Mouse (Mus musculus) left cerebral cortex, postnatal 10 days (tissue): ENCODE results near the gene Cyp3a25. TPM values are rescaled to one million over a fixed set of nuclear protein-coding genes. Genes with fewer than 3 reads are reported as not detected.
"Not testable (repeated sequence)": the region's sequence is repeated elsewhere in the genome, so short reads cannot be mapped to it uniquely, and the experiment has no call there.

ENCODE experiments used
- DNase-seq, 2 experiments: peaks; one replicate each; pipeline ENCODE4 v3.0.0; 2021 to 2022; ENCODE audit warnings: low spot score in 2 of 2, mixed read lengths in 1 of 2; ENCODE audit errors: extremely low spot score in 1 of 2
- intact Hi-C: fragments of 180-260 bp; cut with DNase I; formaldehyde crosslinking; loops from one replicate; pipeline ENCODE4 v1.15.1; 2025
- total RNA-seq, 2 experiments: library from RNA; stranded (reverse); gene quantifications; 2 replicates each; pipeline ENCODE4 v1.2.3; 2021

Gene Cyp3a25
- total RNA-seq: not detected

DNA sequence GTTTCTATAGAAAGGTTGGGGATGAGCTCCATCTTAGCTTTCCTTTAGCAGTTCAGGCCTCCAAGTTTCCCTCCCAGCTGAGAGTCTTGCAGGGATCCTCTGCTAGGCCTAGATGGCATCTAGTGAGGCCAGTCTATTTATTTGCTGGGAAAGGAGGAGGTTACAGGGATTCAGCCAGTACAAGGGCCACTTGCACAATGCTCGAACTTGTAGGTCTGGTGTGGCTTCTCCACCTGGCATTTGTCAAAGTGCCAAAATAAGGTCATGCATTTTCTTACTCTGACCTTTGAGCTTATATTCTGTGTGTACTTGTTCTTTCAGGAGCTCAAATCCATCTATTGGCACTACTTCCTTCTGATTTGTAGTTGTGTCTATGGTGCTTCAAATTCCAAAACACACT, at the start of gene Cyp3a25:
Gene Cyp3a25, minus strand, starts transcription at position 110 of the 400 bp plus-strand sequence.
- DNase-seq, intact Hi-C loops: not testable (repeated sequence)

DNA sequence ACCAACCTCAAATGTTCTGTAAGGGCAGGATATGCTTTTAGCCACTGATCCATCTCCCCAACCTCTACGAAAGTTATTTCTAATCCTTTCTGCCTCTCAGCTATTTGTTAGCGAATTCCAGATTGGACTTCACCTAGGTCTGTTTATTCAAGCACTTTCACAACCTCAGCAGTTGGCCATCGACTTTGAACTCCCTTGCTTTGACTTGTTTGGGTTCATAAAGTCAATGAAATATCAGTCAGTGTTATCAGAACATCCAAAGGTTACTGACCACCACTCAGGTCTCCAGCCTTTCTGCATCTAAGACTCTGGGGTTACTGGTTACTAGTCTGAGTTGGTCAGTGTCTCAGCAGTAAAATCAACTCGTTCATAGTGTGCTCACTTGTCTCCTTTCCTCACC, 11.7 kb upstream of the Cyp3a25 start:
- intact Hi-C loops: no loop called here
- no peak for DNase-seq

DNA sequence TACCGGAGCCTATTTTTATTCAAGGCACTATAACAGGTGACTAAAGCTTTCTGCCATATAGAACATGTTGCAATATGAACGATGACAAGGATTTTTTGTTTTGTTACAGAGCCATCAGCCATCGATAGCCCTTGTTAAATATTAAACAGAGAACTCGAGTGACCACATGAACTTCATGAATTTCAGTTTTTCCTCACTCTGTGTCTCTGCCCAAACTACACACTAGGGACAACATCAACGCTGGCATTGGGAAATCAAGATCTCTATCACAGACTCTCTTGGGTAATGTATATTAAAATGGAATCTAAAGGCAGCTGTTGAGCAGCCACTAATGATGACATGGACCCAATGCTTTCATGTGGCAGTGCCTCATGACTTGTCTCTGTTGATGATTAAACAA, 8.9 kb upstream of the Cyp3a25 start:
- no peak for DNase-seq
- intact Hi-C loops: no loop called here

DNA sequence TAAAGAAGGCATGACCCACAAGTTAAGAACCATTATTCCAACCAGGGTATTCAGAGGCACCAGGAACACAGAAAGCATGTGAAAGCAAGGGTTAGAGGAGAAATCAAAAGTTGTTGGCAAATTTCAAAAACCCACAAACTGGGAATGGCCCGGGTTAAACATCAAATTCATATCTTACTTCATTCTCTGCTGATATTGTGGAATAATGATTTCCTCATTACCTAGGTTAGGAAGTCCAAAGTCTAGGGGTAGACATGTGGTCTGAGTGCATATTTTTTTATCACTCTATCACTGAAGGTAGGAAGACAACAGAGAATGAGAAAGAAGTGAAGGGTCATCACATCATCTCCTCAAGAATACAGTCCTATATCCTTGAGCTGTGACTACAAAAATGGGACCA, 1.8 kb upstream of the Cyp3a25 start:
- intact Hi-C loops: no loop called here

DNA sequence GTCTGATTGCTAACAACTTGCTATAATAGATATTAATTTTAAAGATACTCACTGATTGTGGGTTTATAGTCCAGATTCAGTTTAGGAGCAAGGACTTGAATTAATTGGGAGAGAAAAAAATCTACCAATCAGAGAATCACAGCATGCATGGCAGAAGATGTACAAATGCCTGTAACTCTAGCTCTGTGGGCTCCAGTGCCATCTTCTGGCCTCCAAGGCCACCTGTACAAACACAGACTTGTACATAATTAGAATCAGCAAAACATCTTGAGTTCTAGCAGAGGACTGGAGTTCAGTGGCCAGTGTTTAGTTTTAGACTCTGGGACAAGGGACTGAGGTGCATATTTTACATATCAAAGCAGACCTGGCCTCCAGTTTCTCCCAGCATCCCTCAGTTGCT, 42.3 kb downstream of the Cyp3a25 start:
- intact Hi-C loops: no loop called here
- no peak for DNase-seq

More for the DNA sequence above, 1.8 kb upstream of the Cyp3a25 start:
- no peak for DNase-seq

Other genes with a start within 250 kb of the Cyp3a25 start
- gene Cyp3a44, start 203.7 kb downstream of the Cyp3a25 start, total RNA-seq: not detected
- gene Cyp3a11, start 129.7 kb downstream of the Cyp3a25 start, total RNA-seq: not detected
- not detected for gene Cyp3a59, start 69.6 kb upstream of the Cyp3a25 start, total RNA-seq
- not detected for gene Gm5565, start 150.9 kb upstream of the Cyp3a25 start, total RNA-seq
- gene Gm6309, start 161.1 kb upstream of the Cyp3a25 start, total RNA-seq: not detected
- gene 1700001J03Rik, start 175.7 kb upstream of the Cyp3a25 start, total RNA-seq: under 1 TPM in 1 of 2 experiments, not detected in 1; 0.47 TPM
- 10 to 100 TPM; 39.3 to 39.9 TPM for gene Rnf6, start 211.9 kb upstream of the Cyp3a25 start, total RNA-seq
- gene Cdk8, start 221.6 kb upstream of the Cyp3a25 start, total RNA-seq: 10 to 100 TPM; 45.8 to 49.5 TPM